Mouse (Mus musculus): ENCODE measurements at regions not wholly inside any gene's neighbourhood (a gene's known extent, or its start where the extent isn't known, plus 50 kb on each side); places are given as distances from the start of the nearest gene placed in this dataset.
"Not testable (repeated sequence)": the region's sequence is repeated elsewhere in the genome, so short reads cannot be mapped to it uniquely, and the experiment has no call there.

DNA sequence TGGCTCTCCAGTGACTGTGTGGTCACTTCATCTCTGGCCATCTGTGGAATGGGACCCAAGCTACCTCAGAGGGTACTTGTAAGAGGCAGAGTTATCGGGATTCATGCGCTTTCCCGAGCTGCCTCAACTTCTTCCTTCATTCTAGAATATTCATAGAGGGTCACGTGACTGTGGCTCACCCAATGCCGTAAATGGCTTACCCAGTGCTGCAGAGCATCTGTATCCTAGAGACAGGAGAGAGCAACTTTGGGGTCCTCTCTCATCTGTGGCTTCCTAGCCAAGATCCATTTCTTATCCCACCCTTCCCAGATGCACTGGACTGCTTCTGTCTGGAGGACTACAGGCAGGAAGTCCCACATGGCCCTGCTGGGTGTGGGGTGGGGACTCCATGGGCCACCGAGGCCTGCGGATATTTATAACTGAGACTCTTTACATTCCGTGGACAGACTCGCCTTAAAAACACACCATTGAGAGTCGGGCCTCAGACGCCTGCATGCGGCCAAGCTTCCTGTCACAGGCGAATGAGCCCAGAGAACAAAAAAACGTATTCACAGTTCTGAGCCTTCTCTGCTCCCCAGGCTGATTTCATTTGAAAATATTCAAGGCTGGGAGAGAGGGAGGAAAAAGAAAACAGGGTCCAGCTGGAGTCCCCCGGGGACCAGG lies 138.3 kb upstream of the Haao start:
- peak; percentile 50 for DNase-seq

- DNase-seq, result peak; percentile 61
These were observed 137.6 kb upstream of the Haao start for GRCm38 (mm10) chr17:83985333-83985790.

GRCm38 (mm10) chr17:83983837-83984388 lies 136.2 kb upstream of the Haao start:
- DNase-seq, result no peak

DNA sequence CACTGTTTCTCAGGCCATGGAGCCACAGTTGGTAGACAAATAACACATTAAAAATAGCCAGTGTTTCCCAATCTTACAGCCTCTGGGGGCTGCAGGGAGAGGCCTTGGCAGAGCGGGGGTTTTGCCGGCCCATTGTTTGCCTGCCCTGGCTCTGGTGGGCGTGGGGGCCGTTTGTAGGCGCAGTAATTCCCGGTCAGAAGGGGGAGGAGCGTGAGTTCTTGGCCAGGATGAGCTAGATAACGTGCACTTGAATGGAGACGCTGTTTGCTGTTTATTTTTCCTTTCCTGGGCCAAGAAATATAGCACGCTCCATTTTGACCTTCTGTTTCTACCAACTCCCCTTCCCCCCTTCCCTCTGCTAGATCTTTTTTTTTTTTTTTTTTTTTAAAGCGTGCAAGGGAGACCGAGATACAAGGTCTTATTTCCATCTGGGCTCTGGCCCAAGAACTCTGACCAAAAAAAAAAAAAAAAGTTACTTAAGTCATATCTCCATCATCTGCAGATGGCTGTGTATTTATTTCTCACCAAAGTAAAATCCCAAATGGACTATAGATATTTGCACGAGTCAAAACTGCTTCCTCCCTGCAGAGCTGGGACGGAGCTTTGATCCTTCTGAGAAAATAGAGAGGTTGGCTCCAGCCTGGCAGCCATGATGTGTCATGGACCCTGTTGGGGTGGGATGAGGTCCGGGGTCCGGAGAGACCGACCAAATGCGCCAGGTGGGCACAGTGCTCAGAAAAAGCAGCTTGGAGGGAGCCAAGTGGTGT lies 135.5 kb upstream of the Haao start:
- peak; percentile 61 for DNase-seq

DNA sequence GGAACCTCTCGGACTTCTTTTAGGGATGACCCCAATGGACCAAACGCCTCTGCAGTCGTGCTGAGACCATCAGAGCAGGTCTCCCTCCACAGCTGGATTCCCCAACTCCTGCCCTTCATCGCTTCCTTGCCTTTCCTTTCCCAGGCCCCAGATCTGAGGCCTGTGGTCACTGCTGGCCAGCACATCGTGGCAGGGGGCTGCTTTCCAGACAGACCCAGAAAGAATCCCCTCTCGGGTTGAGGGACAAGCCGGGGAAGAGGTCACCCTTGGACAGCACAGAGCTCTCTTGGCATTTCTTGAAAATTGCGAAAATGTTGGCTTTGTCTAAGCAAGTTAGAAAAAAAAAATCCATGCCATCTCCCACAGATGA lies 134.9 kb upstream of the Haao start:
- DNase-seq, result no peak

DNA sequence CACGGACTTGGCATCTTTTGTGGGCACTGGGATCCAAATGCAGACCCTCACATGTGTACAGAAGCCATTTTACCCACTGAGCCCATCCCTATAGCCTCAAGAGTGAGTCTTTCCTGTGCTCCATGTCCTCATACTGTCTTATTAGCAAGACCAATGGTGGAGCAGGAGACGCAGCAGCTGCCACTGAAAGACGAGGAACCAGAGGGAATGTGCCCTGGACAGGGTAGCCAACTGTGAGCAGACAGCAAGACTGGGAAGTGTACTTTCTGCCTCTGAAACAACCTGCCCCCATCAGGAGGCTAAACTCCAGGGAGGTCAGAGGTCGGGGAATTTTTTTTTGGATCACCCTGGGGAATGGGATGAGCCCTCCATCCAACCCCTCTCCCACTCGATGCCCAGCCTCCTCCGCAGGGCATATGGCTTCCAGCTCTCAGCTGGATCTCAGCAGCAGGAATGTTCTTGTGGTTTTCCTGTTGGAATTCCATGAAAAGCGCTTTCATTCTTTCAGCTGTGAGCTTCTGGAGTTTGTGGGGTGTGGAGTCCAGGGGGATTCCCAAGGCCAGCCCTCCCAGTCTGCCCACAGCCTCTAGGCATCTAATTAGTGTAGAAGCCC lies 131.2 kb upstream of the Haao start:
- DNase-seq, result peak; percentile 27

DNA sequence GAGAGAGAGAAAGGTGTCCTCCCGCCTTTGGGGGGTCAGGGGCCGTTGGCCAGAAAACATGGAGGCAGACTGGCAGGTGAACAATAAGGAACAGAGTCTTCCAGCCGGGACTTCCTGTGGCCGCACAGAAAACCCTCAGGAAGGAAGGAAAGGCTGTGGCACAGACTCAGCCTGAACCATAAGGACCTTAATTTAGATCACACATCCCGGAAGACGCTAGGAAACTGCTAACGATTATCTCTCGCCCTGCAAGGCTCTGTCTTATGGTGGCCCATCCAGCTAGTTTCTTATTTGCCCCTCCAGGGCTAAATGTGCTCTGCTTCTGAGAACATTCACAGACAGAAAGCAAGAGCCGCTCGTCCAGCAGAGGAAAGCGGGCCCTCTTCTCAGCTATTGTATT lies 130.0 kb upstream of the Haao start:
- no peak for DNase-seq

DNA sequence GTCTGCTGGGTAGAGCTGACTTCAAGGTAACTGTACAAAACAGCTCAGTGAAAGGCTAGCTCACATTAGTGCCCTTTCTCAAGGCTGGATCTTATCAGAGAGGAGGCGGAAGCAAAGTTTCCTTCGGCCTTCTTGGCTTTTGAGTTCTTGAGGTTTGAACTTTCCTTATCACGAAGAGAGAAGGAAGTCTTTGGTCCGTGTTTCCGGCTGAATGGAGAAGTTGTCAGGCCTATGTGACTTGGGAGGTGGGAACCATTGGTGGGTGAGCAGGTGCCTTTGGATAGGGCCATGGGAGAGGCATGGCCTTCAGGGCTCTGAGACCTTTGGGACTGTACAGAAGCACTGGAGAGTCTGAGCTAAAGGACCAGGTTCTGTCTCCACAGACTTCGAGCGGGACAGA lies 128.1 kb upstream of the Haao start:
- no peak for DNase-seq

DNA sequence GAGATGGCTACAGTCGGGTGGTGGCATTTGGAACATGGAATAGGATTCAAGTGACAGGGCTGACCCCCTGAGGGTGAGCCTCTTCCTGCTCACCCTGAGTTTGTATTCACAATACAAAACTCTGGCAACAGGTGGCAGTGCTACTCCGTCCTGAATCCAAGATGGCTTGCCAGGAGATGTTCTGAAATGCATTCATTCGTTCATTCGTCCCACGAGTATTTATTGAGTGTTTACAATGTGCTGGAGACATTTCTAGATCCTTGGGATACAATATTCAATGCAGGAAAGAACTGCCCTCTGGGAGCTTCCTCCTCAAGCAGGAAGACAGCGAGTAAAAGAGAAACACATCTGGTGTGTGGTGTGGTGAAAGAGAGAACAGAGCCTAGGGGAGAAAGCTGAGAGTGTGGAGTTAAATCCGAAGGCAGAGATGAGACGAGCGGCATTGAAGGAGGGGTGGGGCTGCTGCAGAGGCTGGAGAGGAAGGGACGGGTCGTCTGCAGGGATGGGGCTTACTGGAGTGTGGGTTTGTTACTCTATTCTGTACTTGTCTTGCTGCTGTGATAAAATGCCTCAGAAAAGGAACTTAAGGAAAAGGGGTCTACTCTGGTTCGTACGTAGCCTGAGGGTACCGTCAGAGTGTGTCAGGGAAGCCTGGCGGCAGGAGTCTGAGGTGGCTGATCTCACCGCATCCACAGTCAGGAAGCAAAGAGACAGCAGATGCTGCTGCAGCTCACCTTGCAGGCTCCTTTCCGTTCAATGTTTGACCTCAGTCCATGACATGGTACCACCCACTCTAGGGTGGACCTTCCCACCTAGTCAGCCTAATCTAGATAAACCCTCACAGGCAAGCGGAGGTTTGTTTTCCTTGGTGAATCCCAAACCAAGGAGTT lies 125.9 kb upstream of the Haao start:
- peak; percentile 69 for DNase-seq

DNA sequence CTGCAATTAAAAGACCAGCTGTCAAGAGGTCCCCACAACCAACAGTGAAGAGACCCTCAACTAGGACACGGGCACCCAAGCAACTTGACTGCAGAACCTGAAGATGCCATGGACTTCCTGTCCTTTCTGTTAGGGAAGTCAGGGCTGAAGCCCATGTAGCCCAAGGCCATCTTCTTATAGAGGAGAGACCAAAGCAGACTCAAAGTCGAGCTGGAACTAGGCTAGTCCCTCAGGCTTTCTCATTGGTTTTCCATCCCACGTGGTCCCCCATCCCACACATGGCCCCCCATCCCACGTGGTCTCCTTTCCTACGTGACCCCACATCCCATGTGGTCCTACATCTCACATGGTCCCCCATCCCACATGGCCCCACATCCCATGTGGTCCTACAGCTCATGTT lies 125.1 kb upstream of the Haao start:
- no peak for DNase-seq

DNA sequence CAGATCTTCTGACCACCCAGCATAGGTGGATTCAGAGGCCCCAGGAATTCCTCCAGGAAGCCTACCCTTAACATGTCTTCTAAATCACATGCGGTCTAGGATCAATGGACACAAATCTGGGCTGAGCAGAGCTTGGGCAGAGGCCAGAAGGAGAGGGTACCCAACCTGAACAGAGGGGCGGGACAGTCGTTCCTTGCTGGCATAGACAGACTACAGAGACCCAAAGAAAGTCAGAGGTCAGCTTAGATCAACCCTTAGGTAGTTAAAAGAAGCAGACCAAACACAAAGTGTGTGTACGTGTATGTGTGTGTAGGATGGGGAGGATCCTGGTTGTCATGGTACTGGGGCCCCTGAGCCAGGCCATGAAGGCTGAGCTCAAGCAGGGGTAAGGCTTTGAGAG lies 124.7 kb upstream of the Haao start:
- DNase-seq, result no peak

GRCm38 (mm10) chr17:83972026-83972425 lies 124.3 kb upstream of the Haao start:
- peak; percentile 74 for DNase-seq

GRCm38 (mm10) chr17:83969407-83969826 lies 121.7 kb upstream of the Haao start:
- peak; percentile 65 for DNase-seq

DNA sequence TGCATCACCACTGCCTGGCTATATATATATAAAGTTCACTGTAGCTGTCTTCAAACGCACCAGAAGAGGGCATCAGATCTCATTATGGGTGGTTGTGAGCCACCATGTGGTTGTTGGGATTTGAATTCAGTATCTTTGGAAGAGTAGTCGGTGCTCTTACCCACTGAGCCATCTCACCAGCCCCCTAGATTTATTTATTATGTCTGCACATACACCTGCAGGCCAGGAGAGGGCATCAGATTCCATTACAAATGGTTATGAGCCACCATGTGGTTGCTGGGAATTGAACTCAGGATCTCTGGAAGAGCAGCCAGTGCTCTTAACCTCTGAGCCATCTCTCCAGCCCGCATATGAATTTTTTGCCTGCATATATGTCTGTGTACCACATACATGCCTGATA lies 120.4 kb upstream of the Haao start:
- not testable (repeated sequence) for DNase-seq

DNA sequence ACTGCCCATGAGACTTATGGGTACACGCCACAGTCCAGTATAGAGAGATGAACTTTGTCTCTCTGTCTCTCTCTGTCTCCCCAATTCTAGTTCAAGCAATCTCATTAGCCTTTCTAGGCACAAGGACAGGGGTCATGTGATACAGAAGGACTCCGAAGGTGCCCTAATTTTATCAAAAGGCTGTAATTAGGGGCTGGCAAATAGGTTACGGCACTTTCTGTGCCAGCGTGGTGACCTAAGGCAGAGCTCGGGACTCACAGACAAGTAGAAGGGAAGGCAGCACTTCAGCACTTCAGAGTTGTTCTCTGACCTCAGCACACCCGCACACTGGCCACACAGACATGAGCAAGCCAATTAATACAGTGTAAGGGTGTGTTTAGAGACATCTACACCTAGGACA lies 119.2 kb upstream of the Haao start:
- DNase-seq, result no peak

DNA sequence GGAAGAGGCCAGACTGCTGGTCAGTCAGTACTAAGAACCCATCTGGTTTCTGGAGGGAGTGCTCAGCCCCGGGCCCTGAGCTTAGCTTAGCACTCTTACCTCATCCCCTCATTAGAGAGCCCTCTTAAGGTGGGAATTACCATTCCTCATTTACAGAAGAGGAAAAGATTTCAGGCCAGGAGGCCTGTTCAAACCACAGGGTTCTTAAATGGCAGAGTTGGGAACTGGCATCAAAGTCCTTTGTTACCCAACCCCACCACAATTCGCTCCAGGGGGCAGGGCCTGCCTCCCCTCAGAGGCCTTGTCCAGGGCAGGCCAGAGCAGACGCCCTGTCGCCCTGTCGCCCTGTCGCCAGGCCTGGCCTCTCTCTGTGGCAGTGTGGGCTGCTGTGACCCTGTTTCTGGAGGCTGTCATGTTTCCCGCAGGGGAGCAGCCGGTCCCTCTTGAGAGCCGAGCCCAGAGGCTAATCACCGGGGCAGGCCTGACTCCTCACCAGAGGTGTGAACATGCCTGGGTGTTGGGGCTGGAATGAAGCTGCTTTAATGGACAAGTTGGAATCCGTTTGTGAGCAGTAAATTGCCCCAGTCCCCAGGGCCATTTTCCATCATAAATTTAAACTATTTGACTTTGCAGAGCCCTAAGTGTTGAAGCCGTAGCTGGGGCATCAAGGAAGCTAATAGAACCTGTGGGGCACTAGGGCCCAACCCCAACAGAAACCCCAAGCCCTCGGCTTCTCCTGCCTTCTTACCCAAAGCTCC lies 116.9 kb upstream of the Haao start:
- peak; percentile 42 for DNase-seq

GRCm38 (mm10) chr17:83963561-83963960 lies 115.8 kb upstream of the Haao start:
- DNase-seq, result no peak

GRCm38 (mm10) chr17:83962841-83963240 lies 115.1 kb upstream of the Haao start:
- no peak for DNase-seq

- no peak for DNase-seq
These were observed 114.4 kb upstream of the Haao start for GRCm38 (mm10) chr17:83962126-83962525.

- no peak for DNase-seq
These were observed 113.1 kb upstream of the Haao start for GRCm38 (mm10) chr17:83960821-83961220.

DNA sequence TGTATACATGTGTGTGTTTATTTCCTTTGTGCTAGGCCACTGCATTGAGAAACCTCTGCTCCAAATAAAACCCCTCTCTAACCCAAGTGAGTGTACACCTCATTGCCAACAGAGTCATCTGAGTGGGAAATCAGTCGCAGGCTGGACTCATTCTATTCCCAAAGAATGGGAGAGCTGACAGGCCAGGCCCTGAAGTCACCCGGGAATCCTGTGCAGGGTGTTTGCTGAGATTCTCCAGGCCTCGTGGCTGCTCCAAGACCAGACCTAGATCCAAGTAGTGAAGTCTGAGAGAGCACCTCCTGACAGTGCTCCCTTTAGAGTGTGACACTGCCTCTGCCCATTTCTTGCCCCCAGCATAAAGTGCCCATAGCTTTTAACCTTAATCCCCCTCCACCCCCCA lies 112.4 kb upstream of the Haao start:
- DNase-seq, result no peak

Measured in embryo, embryonic 11 days (tissue).